Mouse (Mus musculus) forebrain, embryonic 10.5 days (tissue): ENCODE results near the gene Ccdc69. TPM values are rescaled to one million over a fixed set of nuclear protein-coding genes. Genes with fewer than 3 reads are reported as not detected.

Experiments
- DNase-seq: peaks from one replicate; pipeline ENCODE4 v3.0.0-alpha.2; 2017; ENCODE audit warnings: low spot score; ENCODE audit errors: extremely low spot score
- H3K27ac ChIP-seq: fragments of 300-500 bp; sonication (generic); 2 replicates; pipeline ENCODE4 v1.5.1; 2016; ENCODE audit warnings: mild to moderate bottlenecking
- H3K27me3 ChIP-seq: fragments of 300-500 bp; sonication (generic); 2 replicates; pipeline ENCODE4 v1.6.1; 2016; ENCODE audit warnings: mild to moderate bottlenecking; ENCODE audit not compliant: poor library complexity, severe bottlenecking
- H3K36me3 ChIP-seq: fragments of 300-500 bp; sonication (generic); replicated peaks from 2 replicates; pipeline ENCODE4 v1.6.1; 2016; ENCODE audit warnings: mild to moderate bottlenecking, moderate library complexity
- H3K4me1 ChIP-seq: fragments of 300-500 bp; sonication (generic); 2 replicates; pipeline ENCODE4 v1.6.1; 2016
- H3K4me3 ChIP-seq: fragments of 300-500 bp; sonication (generic); 2 replicates; pipeline ENCODE4 v1.5.1; 2016; ENCODE audit warnings: mild to moderate bottlenecking, moderate library complexity
- H3K9me3 ChIP-seq: fragments of 300-500 bp; sonication (generic); 2 replicates; pipeline ENCODE4 v1.6.1; 2016; ENCODE audit warnings: mild to moderate bottlenecking, moderate library complexity
- WGBS: fragments of 180-500 bp; shearing (Covaris S2); methylation state at CpG from one replicate; pipeline ENCODE4 v1.1.7; 2016; 5-methylcytosine and 5-hydroxymethylcytosine counted together
- polyA plus RNA-seq: library from polyadenylated mRNA; unstranded; fragments of >200 nt; fragmentation: Nextera tagmentation; extraction: Ambion mirVana; gene quantifications from 2 replicates; pipeline ENCODE4 v1.2.1, GENCODE M21; 2016

Gene Ccdc69
- polyA plus RNA-seq, 1 experiment from 2014 or later, result 0.73 TPM

DNA sequence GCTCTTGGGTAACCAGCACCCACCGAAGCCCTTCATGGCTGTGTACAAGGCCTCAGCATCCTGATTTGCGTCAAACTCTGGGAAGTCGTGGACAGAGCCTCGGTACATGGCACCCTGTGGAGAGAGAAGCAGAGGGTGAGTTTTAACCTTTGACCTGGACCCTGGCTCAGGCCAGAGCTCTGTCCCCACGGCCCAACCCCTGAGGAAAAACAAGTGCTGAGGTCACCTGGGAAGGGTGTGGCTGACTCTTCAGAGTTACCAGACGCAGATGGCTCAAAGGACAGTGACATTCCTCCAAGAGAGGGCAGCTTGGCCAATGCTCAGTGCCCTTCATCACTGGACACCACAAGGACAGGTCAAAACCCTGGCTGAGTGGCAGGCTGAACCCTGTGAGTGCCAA, 64.1 kb downstream of the Ccdc69 start:
- 79% methylated on average over 6 of the region's 6 CpGs for WGBS
- no peak for DNase-seq
- H3K36me3 ChIP-seq, result peaks cover 14% of the 10 kb centered on the region

DNA sequence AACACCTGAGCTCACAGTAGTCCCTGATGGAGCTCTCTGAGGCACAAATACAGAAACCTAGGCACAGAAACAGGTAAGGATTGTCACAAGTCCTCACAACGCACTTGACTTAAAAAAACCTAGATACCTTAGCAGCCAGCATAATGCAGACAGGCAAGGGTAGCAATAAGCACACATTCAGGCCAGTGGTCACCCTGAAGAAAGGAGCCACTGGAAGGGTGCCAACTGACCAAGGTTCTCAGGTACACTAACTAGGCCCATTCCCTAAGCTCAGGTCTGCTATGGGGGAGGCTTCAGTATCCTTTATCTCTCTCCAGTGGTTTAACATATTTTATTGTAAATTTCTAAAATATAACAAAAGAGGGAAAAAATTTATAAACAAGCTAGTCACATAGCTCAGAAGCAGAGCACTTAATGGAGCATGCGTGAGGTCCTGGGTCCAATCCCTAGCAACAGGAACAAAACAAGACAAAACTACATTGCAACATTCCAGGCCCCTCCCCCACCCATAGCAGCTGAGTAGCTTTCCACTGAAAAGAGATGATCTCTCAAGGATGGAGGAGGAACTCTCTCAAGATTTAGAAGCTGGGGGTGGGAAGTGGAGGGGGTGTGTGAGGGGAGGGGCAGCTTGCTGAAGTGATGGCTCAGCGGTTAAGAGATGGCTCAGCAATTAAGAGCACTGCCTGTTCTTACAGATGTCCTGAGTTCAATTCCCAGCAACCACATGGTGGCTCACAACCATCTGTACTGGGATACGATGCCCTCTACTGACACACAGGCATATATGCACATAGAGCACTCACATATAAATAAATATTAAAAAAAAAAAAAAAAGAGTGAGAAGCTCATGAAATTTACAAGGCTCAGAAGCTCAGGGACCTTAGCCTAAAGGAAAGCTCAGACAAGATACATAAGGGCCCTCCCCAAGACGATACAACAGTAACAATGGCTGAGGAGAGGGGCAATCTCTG, 65.1 kb downstream of the Ccdc69 start:
- Histone ChIP-seq H3K4me1 (peaks cover 3% of the 10 kb centered on the region; the same call in 1 of the 2 replicates), H3K4me3 (no peak overlapping the region), H3K9me3 (no peaks in the 10 kb centered on the region), H3K36me3 (peaks cover 23% of the 10 kb centered on the region), H3K27ac (no peak overlapping the region), H3K27me3 (no peaks in the 10 kb centered on the region)
- WGBS, result 84% methylated on average over 5 of the region's 5 CpGs
- no peak for DNase-seq

More for the DNA sequence above, 64.1 kb downstream of the Ccdc69 start:
- Histone ChIP-seq H3K9me3 (no peaks in the 10 kb centered on the region), H3K4me1 (peaks cover 3% of the 10 kb centered on the region; the same call in 1 of the 2 replicates), H3K27me3 (no peaks in the 10 kb centered on the region), H3K4me3 (no peak overlapping the region), H3K27ac (no peak overlapping the region)

DNA sequence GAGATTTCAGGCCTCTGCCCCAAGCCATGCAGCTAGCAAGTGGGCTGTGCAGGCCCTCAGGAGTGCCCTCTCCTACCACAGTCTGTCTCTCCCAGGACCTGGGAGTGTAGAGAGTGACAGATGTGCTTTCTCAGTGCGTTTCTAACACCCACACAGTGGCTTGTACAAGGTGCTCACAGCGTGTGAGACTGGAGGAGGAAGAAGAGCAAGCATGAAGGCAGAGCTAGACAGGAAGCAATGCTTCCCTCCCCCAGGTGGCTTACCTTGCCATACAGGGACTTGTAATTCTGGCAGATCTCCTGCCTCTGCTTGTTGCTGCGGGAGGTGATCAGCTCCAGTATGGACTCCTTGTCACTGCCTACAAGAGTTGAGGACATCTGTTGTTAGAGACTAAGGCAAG, 66.5 kb downstream of the Ccdc69 start:
- Histone ChIP-seq H3K4me1 (peaks cover 3% of the 10 kb centered on the region; the same call in 1 of the 2 replicates), H3K36me3 (peaks cover 26% of the 10 kb centered on the region), H3K27me3 (no peaks in the 10 kb centered on the region), H3K4me3 (no peak overlapping the region), H3K9me3 (no peaks in the 10 kb centered on the region), H3K27ac (no peak overlapping the region)
- 94% methylated on average over 3 of the region's 3 CpGs for WGBS
- no peak for DNase-seq

DNA sequence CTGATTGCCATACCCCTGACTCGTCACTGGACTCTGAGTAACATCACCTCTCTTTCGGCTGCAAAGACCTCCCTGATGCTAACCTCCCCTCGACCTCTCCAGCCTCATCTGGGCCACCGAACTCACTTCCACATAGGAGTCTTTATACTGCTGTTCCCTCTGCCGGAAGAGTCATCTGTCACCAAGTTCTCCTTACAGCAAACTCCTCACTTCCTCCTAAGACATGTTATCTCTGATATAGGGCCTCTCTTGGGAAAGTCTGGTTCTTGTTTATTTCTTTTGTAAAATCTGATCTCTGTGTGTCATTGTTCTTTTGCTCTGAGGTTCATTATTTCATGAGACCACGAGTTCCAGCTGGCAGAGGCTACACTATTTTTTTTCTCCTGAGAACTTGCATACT, 69.7 kb downstream of the Ccdc69 start:
- H3K36me3 ChIP-seq, result peaks cover 21% of the 10 kb centered on the region; the same call in 1 of the 2 replicates
- 90% methylated on average over 6 of the region's 6 CpGs for WGBS
- DNase-seq, result no peak

DNA sequence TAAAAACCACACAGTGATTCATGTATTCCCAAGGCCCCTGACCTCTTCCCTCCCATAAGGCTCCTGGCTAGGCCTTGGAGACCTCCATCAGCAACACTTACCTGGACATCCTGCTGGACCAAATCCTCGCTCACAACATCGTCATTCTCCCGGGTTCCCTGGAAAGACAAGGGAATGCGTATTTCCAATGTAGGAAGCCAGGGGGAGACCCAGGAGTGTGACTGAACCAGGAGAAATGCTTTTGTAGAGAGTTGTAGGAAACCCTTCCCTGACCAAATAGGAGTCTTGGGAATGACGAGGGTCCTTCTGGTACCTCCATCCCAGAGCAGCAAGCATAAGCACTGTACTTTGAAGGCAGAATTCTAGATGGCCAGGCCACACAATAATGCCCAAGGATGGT, 72.2 kb downstream of the Ccdc69 start:
- Histone ChIP-seq H3K4me1 (no peaks in the 10 kb centered on the region), H3K9me3 (peaks cover 6% of the 10 kb centered on the region; the same call in 1 of the 2 replicates), H3K27ac (no peak overlapping the region), H3K4me3 (no peak overlapping the region), H3K36me3 (peaks cover 28% of the 10 kb centered on the region), H3K27me3 (no peaks in the 10 kb centered on the region)
- 84% methylated on average over 5 of the region's 5 CpGs for WGBS
- no peak for DNase-seq

More for the DNA sequence above, 69.7 kb downstream of the Ccdc69 start:
- Histone ChIP-seq H3K4me1 (0 out of 2 replicates have a peak, but pooled peaks cover 3% of the 10 kb centered on the region), H3K27me3 (no peaks in the 10 kb centered on the region), H3K9me3 (no peaks in the 10 kb centered on the region), H3K4me3 (no peak overlapping the region), H3K27ac (no peak overlapping the region)

DNA sequence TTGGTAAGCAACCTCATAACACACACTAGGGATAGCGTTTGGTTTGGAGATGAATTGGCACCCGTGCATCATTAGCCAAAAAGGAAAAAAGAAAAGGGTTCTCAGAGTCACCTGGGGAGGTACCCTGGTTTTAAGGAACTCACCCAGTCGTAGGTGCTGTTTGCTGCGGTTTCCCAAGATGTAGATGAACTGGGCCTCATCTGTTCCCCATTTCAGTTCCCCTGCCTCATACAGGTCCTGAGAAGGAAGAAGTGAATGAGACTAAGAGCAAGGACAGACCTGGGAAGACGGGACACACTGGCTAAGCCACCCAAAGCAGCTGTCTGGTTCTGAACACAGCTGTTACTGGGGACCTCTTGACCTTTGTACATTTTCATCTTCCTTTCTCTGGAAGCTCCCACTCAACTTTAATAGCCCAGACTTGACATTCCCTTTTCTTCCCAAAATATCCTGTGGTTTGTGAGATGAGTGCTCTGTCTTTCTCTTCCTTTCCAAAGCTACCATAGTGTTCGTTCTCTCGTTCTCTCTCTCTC, 72.9 kb downstream of the Ccdc69 start:
- WGBS, result 85% methylated on average over 7 of the region's 7 CpGs
- DNase-seq, result no peak
- Histone ChIP-seq H3K36me3 (peaks cover 31% of the 10 kb centered on the region), H3K27ac (no peak overlapping the region), H3K4me3 (no peak overlapping the region), H3K4me1 (no peaks in the 10 kb centered on the region), H3K27me3 (no peaks in the 10 kb centered on the region), H3K9me3 (peaks cover 6% of the 10 kb centered on the region; the same call in 1 of the 2 replicates)

Other genes starting within 250 kb of the Ccdc69 start
- gene Lyrm7, start 217.2 kb downstream of the Ccdc69 start, polyA plus RNA-seq, result 4.1 and 8.0 TPM in 2 replicates
- 675 and 687 TPM in 2 replicates for gene Hint1, start 211.7 kb downstream of the Ccdc69 start, polyA plus RNA-seq
- gene Gpx3, start 175.7 kb downstream of the Ccdc69 start, polyA plus RNA-seq, result 59.5 and 61.2 TPM in 2 replicates
- gene Tnip1, start 115.2 kb downstream of the Ccdc69 start, polyA plus RNA-seq, result 8.8 and 10.0 TPM in 2 replicates
- gene Anxa6, start 44.7 kb downstream of the Ccdc69 start, polyA plus RNA-seq, result 35.4 and 38.9 TPM in 2 replicates
- 7.2 and 7.8 TPM in 2 replicates for gene Gm2a, start 20.0 kb upstream of the Ccdc69 start, polyA plus RNA-seq
- not detected in 2 replicates for gene Slc36a3, start 73.6 kb upstream of the Ccdc69 start, polyA plus RNA-seq
- 0.21 and 0.46 TPM in 2 replicates for gene Slc36a2, start 106.9 kb upstream of the Ccdc69 start, polyA plus RNA-seq
- gene Slc36a1, start 126.2 kb upstream of the Ccdc69 start, polyA plus RNA-seq, result 1.1 and 1.4 TPM in 2 replicates